In the genomic region with DNA sequence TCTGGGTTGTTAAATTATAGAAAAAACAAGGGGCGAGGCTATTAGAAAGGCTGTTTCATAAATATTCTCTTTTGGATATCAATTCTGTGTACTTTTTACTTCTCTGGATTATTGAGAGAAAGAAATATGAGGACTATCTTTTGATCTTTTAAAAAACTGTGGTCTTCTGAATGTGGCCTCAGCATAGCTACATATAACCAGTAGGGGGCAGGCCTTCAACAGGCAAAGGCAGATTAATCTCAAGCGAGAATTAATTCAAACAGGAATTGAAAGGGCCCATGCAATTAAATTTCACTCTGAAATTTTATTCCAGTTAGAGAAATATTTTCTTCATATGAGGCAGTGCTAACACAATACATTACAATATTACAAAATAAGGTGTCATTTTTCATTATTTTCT, we compare ENCODE assay signal across 15 mouse cellular contexts.
DNase-seq lines count a peak whose midpoint lies in the region; ATAC-seq and TF ChIP-seq lines count a peak whose summit lies in the region.
"Had no signal": no experiment of that assay in that cellular context is flagged by ENCODE, and none has a peak within 500 bp of the region (broad histone marks: within the 10 kb centered on the region; RNA-seq: fewer than 3 reads in every experiment).

No protein-coding gene starts in this region.

- H3K4me2 ChIP-seq in liver, embryonic 14.5 days (ENCODE audit: low read depth): no peak overlapping the region
- H3K4me2 ChIP-seq: heart, embryonic 11.5 days; limb, embryonic 12.5 days; neural tube, embryonic 15.5 days had no signal

- H3K27me3 ChIP-seq in liver, embryonic 14.5 days (ENCODE audit: control insufficient read depth, insufficient read depth, low read length): no peaks in the 10 kb centered on the region
- H3K27me3 ChIP-seq in E14TG2a.4 (ENCODE audit: insufficient read depth, low read length): no peaks in the 10 kb centered on the region
- H3K27me3 ChIP-seq: limb, embryonic 12.5 days; neural tube, embryonic 15.5 days had no signal

- no peak overlapping the region for H3K9ac ChIP-seq in liver, embryonic 14.5 days (replicated peaks)
- H3K9ac ChIP-seq: limb, embryonic 12.5 days; neural tube, embryonic 15.5 days had no signal

- no peaks in the 10 kb centered on the region for H3K9me3 ChIP-seq in liver, embryonic 14.5 days (ENCODE audit: control insufficient read depth, low read length)
- no peaks in the 10 kb centered on the region for H3K9me3 ChIP-seq in E14TG2a.4 (ENCODE audit: low read length)
- H3K9me3 ChIP-seq: limb, embryonic 12.5 days; neural tube, embryonic 15.5 days had no signal

- TF ChIP-seq POLR2A in brain, embryonic 14.5 days (IDR thresholded peaks at IDR 0.05; ENCODE audit: borderline replicate concordance, extremely low read depth, insufficient read depth, insufficient read length, poor library complexity, severe bottlenecking): no peak

- H3K27ac ChIP-seq in gastrocnemius, adult 2 months: no peak overlapping the region
- H3K27ac ChIP-seq in liver, embryonic 14.5 days: no peak overlapping the region
- H3K27ac ChIP-seq: limb, embryonic 12.5 days; neural tube, embryonic 15.5 days had no signal

- H3K4me3 ChIP-seq in gastrocnemius, adult 2 months: no peak overlapping the region
- no peak overlapping the region for H3K4me3 ChIP-seq in liver, embryonic 14.5 days (ENCODE audit: insufficient read depth in 1 of 2, low read depth in 2 of 2, low read length in 2 of 2)
- H3K4me3 ChIP-seq in E14TG2a.4 (replicated peaks; ENCODE audit: low read length): no peak overlapping the region
- H3K4me3 ChIP-seq: limb, embryonic 12.5 days; neural tube, embryonic 15.5 days had no signal

- peak; percentile 8; the same call in 1 of the 2 replicates for TF ChIP-seq CTCF in gastrocnemius, adult 2 months (IDR thresholded peaks at IDR 0.05)
- TF ChIP-seq CTCF in liver, embryonic 14.5 days (IDR thresholded peaks at IDR 0.05; ENCODE audit: low read depth): peak; percentile 19; the same call in 1 of the 2 replicates
- peak; percentile 77 for TF ChIP-seq CTCF in E14TG2a.4 (conservative IDR thresholded peaks at IDR 0.05; ENCODE audit: low read length)
- TF ChIP-seq CTCF in brain, embryonic 14.5 days (IDR thresholded peaks at IDR 0.05; ENCODE audit: borderline replicate concordance, extremely low read depth, insufficient read depth, insufficient read length): peak; percentile 26; the same call in 1 of the 2 replicates

- TF ChIP-seq EP300 in liver, embryonic 14.5 days (IDR thresholded peaks at IDR 0.05; ENCODE audit: low read depth): no peak

- WGBS in liver, embryonic 14.5 days (ENCODE audit: insufficient replicate concordance): 38% methylated on average over 2 of the region's 2 CpGs

- intact Hi-C loops in gastrocnemius, adult 2 months (cut with DNase I): no loop called here

- H3K36me3 ChIP-seq in liver, embryonic 14.5 days (replicated peaks; ENCODE audit: control insufficient read depth, insufficient read depth, low read depth): no peaks in the 10 kb centered on the region
- no peaks in the 10 kb centered on the region for H3K36me3 ChIP-seq in E14TG2a.4 (ENCODE audit: insufficient read depth, low read length)
- H3K36me3 ChIP-seq: limb, embryonic 12.5 days; neural tube, embryonic 15.5 days had no signal

- H3K4me1 ChIP-seq in liver, embryonic 14.5 days (replicated peaks; ENCODE audit: control insufficient read depth in 2 of 2, insufficient read depth in 2 of 2, low read length in 1 of 2): no peaks in the 10 kb centered on the region
- no peaks in the 10 kb centered on the region for H3K4me1 ChIP-seq in E14TG2a.4 (replicated peaks; ENCODE audit: low read depth, low read length)
- H3K4me1 ChIP-seq: limb, embryonic 12.5 days; neural tube, embryonic 15.5 days had no signal

- no peak for ATAC-seq in liver, embryonic 14.5 days (ENCODE audit: insufficient read depth)

- no peak for DNase-seq in gastrocnemius, adult 2 months
- no peak for DNase-seq in gastrocnemius, postnatal 10 days
- no peak for DNase-seq in liver, embryonic 14.5 days (ENCODE audit: low read depth in 3 of 3, low spot score in 3 of 3)
- no peak for DNase-seq in liver
- DNase-seq in brain, embryonic 14.5 days (ENCODE audit: low read depth): peak; percentile 1
- DNase-seq in layer of hippocampus, adult 11-12 months (ENCODE audit: low spot score): no peak
- no peak for DNase-seq in cerebellum, postnatal 25 days
- DNase-seq: cerebellum, adult 11-12 months; gastrocnemius, postnatal 14 days; heart, postnatal 36 days; lung, adult 18-20 months had no signal

Comparison
In these comparisons a context has a peak if more than half of its experiments do, and no peak if none do; other contexts are left out.
1. CTCF ChIP-seq: peak in every context shown above with its lines; median percentile 77 in E14TG2a.4; 26 in brain, embryonic 14.5 days; 19 in liver, embryonic 14.5 days; 8 in gastrocnemius, adult 2 months.